Mouse (Mus musculus) G1E (cell line): ENCODE measurements around the gene Pole2. TPM values are rescaled to one million over a fixed set of nuclear protein-coding genes. Genes with fewer than 3 reads are reported as not detected.

Experiments
- ATAC-seq: 2 replicates; pipeline ENCODE4 v1.8.0; 2016; ENCODE audit warnings: mild to moderate bottlenecking; ENCODE audit not compliant: insufficient number of reproducible peaks, poor library complexity, low FRiP score, severe bottlenecking; ENCODE audit errors: extremely low read depth
- DNase-seq: peaks from one replicate; pipeline ENCODE4 v3.0.0; 2012; ENCODE audit warnings: low spot score
- H3K27me3 ChIP-seq: 2 replicates; pipeline ENCODE4 v1.6.1; 2012; ENCODE audit warnings: mild to moderate bottlenecking, low read length, inconsistent platforms; ENCODE audit not compliant: insufficient read depth
- H3K36me3 ChIP-seq: replicated peaks from 2 replicates; pipeline ENCODE3; 2012; ENCODE audit warnings: mild to moderate bottlenecking, inconsistent platforms
- H3K4me1 ChIP-seq: 2 replicates; pipeline ENCODE4 v1.6.1; 2012; ENCODE audit warnings: low read depth, low read length, inconsistent platforms, mixed read lengths; ENCODE audit not compliant: insufficient read depth
- H3K4me3 ChIP-seq: 2 replicates; pipeline ENCODE4 v1.5.1; 2012; ENCODE audit warnings: low read depth, mild to moderate bottlenecking, inconsistent platforms, low read length, moderate library complexity, mixed read lengths
- H3K9me3 ChIP-seq: replicated peaks from 2 replicates; pipeline ENCODE4 v1.6.1; 2012; ENCODE audit warnings: inconsistent platforms
- CTCF ChIP-seq: IDR thresholded peaks from 2 replicates; pipeline ENCODE4 v1.5.1; 2012; ENCODE audit warnings: low read depth, low read length, inconsistent platforms, mixed read lengths
- GATA1 ChIP-seq: IDR thresholded peaks from 2 replicates; pipeline ENCODE4 v1.6.1; 2012; ENCODE audit warnings: borderline replicate concordance, low read length, inconsistent platforms, mixed read lengths
- GATA2 ChIP-seq: IDR thresholded peaks from 2 replicates; pipeline ENCODE4 v1.6.1; 2012; ENCODE audit warnings: low read depth, low read length, inconsistent platforms, borderline replicate concordance
- POLR2AphosphoS5 ChIP-seq: IDR thresholded peaks from 2 replicates; pipeline ENCODE4 v1.6.1; 2012; ENCODE audit warnings: low read depth, low read length, inconsistent platforms; ENCODE audit not compliant: insufficient replicate concordance
- TAL1 ChIP-seq: conservative IDR thresholded peaks from 2 replicates; pipeline ENCODE4 v1.6.1; 2012; ENCODE audit warnings: low read depth, low read length, inconsistent platforms, mixed read lengths
- polyA plus RNA-seq: library from polyadenylated mRNA; stranded (reverse); fragments of >175 nt; gene quantifications from 2 replicates; pipeline ENCODE4 v1.2.3, GENCODE M21; 2012
- total RNA-seq, 2 experiments: library from RNA; stranded (forward) in 1 of 2; stranded (reverse) in 1 of 2; fragments of 200-1000 nt in 1 of 2; fragments of >200 nt in 1 of 2; fragmentation: Nextera tagmentation in 1 of 2; gene quantifications; 2 replicates each; pipeline ENCODE4 v1.2.3; 2014 to 2017

The Pole2 gene
- total and polyA plus RNA-seq, 3 experiments, result 20.3 to 82.3 (median 57.3) TPM

DNA sequence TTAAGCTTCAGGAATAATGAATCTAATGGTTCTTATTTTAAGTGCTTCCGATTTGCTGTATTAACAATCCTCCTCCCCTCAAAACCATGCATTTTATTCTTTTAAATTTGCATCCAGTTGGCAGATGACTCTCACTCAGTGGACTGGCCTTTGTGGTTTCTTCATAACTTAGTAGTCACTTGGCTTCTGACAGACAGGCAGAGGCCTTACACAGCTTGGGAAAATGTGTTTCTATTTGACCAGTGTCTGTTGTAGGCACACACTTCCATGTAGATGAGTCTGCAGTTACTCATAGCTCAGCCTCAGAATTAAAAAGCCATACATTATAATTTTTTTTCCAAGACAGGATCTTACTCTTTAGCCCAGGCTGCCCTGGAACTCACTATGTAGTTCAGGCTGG, 25.8 kb upstream of the Pole2 start:
- TF ChIP-seq GATA1, result no peak
- TF ChIP-seq CTCF, result no peak
- TF ChIP-seq GATA2, result no peak
- TF ChIP-seq TAL1, result no peak
- no peak for TF ChIP-seq POLR2AphosphoS5
- Histone ChIP-seq H3K36me3 (no peaks in the 10 kb centered on the region), H3K9me3 (no peaks in the 10 kb centered on the region), H3K4me1 (no peaks in the 10 kb centered on the region), H3K27me3 (peaks cover 13% of the 10 kb centered on the region; the same call in 1 of the 2 replicates), H3K4me3 (no peak overlapping the region)
- DNase-seq (no peak), ATAC-seq (no peak)

DNA sequence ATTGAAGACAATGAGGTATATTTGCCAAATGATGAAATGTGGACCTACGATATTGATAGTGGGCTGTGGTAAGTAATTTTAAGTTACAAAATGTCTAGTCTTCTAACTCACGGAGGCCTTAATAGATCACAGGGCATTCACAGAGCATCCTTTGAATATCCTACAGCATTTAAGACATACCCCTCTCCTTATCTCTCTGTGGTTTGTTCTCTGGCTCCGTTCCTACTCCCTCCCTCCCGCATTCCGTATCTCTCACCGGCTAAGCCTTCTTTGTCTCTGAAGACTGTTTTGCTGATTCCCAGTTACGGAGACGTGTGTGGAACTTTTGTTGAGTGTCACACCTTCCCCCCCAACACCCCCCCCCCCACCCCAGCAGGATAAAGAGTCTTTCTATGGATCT, 22.8 kb upstream of the Pole2 start:
- TF ChIP-seq GATA1 (no peak), POLR2AphosphoS5 (no peak), CTCF (no peak), GATA2 (no peak), TAL1 (no peak)
- ATAC-seq (no peak), DNase-seq (no peak)
- peaks cover 11% of the 10 kb centered on the region; the same call in 1 of the 2 replicates for H3K27me3 ChIP-seq
- H3K9me3 ChIP-seq, result no peaks in the 10 kb centered on the region
- no peak overlapping the region for H3K4me3 ChIP-seq
- no peaks in the 10 kb centered on the region for H3K36me3 ChIP-seq
- H3K4me1 ChIP-seq, result no peaks in the 10 kb centered on the region

DNA sequence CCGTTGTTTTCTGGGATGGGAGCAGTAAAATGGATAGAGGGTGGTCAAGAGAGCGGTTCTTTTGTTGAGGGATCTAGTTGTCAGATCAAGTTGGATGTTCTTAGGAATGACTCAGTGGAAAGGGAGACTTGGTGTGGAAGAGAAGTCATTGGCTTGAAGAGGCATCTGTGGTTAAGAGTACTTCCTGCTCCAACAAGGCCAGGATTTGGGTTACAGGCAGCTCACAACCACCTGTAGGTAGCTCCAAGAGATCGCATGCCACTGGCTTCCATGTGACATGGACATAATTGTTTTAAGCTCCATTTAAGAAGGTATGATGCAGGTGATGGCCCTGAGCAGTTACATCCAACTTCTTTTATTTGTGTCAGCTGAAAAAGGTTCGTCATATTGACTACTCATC, 21.8 kb upstream of the Pole2 start:
- ATAC-seq (no peak), DNase-seq (no peak)
- Histone ChIP-seq H3K9me3 (no peaks in the 10 kb centered on the region), H3K27me3 (peaks cover 11% of the 10 kb centered on the region; the same call in 1 of the 2 replicates), H3K4me3 (no peak overlapping the region), H3K4me1 (no peaks in the 10 kb centered on the region), H3K36me3 (no peaks in the 10 kb centered on the region)
- TF ChIP-seq CTCF (no peak), TAL1 (no peak), GATA2 (no peak), POLR2AphosphoS5 (no peak), GATA1 (no peak)

- peak; percentile 79 for DNase-seq
- H3K36me3 ChIP-seq, result no peaks in the 10 kb centered on the region
- peaks cover 34% of the 10 kb centered on the region for H3K4me1 ChIP-seq
- H3K4me3 ChIP-seq, result peak overlapping the region; percentile 88
- no peaks in the 10 kb centered on the region for H3K9me3 ChIP-seq
- peak; percentile 45 for ATAC-seq
- TF ChIP-seq TAL1 (no peak), GATA1 (no peak), GATA2 (no peak), POLR2AphosphoS5 (no peak), CTCF (no peak)
- no peaks in the 10 kb centered on the region; the same call in 1 of the 2 replicates for H3K27me3 ChIP-seq
Observed at GRCm38 (mm10) chr12:69241771-69242431, 13.9 kb upstream of the Pole2 start.

- Histone ChIP-seq H3K4me1 (peaks cover 34% of the 10 kb centered on the region), H3K36me3 (no peaks in the 10 kb centered on the region), H3K4me3 (peak overlapping the region; percentile 88), H3K9me3 (no peaks in the 10 kb centered on the region), H3K27me3 (no peaks in the 10 kb centered on the region; the same call in 1 of the 2 replicates)
- DNase-seq (no peak), ATAC-seq (no peak)
- no peak for TF ChIP-seq GATA2
- no peak for TF ChIP-seq GATA1
- TF ChIP-seq CTCF, result no peak
- no peak for TF ChIP-seq TAL1
- TF ChIP-seq POLR2AphosphoS5, result no peak
Observed at GRCm38 (mm10) chr12:69241405-69241770, 13.4 kb upstream of the Pole2 start.

DNA sequence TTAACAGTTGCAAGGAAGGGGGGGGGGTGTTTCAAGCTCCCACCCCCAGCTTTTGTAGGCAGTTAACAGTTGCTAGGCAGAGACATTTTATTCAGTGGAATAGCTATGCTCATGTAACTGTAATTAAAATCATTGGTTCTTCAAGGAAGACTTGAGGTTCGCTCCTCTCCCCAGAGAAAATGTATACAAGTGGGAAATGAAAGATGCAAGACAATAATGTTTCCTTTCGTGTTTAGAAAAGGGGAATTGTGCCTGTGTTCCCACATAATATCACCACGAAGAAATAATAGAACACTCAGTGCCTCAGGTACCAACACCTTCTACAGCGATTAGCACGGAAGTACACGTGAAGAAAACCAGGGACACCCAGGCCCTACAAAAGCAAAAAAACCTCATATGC, 12.9 kb upstream of the Pole2 start, which contains the start of gene Klhdc1:
Klhdc1 (plus strand) TSS at position 301 of the 400 bp plus-strand sequence.
- no peak for ATAC-seq
- Histone ChIP-seq H3K27me3 (no peaks in the 10 kb centered on the region; the same call in 1 of the 2 replicates), H3K36me3 (no peaks in the 10 kb centered on the region), H3K9me3 (no peaks in the 10 kb centered on the region), H3K4me1 (peaks cover 34% of the 10 kb centered on the region), H3K4me3 (peak within 1 kb of the TSS; percentile 88)
- TF ChIP-seq GATA2 (no peak), POLR2AphosphoS5 (no peak)
- no peak for DNase-seq
